Mouse (Mus musculus) v-Abl transformed pro-B cells (cell line): ENCODE results near the gene Otp.

Experiments
- in situ Hi-C, 2 experiments: fragments of 400-800 bp; cut with MboI; formaldehyde crosslinking; loops; one replicate each; pipeline ENCODE4 v1.15.1; 2025; ENCODE audit not compliant: unreplicated experiment in 2 of 2

Gene Otp

DNA sequence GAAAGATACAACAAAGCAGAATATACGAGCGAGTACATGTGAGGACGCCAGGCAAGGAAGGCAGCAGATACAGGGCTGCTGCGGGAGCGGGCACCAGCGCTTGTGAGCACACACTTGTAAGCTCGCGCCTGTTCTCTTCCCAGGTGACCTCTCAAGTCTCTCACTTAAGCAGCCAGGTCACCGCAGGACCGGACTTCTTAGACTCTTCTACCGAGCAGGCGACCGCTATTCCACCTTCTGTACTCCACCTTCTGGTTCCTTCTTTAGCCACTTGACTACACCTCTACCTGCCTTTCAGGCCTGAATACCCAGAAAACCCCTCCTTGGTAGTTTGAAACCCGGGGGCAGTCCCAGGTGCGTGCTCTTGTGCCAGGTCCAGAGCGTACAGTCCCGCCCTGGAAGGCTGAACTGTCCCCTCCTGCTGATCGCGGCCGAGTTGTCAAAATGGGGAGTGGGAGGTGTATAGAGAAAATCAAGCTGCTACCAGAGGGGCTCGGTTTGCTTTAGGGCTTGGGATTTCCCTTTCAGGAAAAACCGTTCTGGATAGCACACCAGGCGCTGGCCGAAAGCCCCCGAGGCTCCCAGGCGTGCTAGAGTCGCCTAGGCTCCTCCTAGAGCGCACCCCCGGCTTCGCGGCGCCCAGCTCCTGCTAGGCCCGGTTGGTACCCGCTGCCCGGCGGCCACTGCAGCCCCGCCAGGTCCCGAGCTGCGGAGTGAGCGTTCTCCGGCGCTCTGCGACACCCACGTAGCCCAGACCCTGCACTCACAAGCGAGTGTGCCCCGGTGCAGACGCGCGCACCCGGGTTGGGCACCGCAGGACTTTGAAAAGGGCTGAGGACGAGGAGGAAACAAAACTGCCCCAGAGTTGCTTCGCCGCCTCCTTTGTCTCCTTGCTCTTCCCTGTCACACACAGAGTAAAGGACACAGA is 2.0 kb upstream of the Otp start:
- in situ Hi-C loops, result no loop called here

DNA sequence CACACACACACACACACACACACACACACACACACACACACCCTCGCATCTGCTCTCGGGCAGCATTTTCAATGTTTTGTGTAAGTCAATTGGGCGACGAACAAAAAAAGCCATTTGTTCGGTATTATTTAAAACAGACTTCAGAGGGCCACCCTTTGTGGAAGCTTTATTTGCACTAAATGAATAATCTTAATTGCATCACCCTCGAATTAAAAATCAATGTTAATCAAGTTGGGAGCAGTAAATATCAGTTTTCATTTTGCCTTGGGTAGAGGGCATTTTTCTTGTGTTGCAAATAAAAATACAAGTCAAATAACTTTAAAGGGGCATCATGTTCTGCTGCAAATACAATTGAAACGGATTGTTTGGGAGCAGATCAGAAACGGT is 1.4 kb upstream of the Otp start:
- in situ Hi-C loops, result no loop called here

DNA sequence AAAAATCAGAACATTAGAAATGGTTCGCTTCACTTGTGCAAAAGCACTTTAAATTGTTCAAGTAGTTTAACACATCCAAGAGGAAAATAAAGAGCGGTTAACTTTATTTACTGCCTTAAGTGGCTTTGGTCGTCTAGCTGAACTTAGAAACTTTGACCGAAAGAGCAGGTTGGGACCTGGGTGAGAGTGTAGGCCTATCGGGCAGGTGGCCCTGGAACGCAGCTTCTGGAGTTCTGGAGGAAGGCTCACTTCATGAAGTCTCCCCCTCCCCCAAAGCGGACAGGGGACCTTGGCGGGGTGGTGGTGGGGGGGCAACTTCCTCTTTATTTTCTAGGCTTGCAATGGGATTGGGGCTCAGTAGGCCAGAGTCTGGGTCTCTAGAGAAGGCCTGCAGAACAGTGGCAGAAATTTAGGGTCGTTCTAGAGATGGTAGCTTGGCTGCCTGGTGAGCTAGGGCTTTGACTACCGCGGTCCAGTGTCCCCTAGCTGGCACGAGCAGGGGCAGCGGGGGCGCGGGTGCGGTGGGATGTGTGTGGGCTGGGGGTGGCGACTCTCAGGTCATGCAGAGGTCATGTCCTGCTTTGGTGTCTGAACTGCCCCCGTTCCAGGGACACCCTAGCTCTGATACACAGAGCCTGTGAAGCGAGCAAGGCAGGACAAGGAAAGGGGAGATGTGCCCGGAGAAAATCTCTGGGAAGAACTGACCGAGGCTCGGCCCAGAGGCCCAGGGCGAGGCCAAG is 576 bp upstream of the Otp start:
- in situ Hi-C loops, result no loop called here

DNA sequence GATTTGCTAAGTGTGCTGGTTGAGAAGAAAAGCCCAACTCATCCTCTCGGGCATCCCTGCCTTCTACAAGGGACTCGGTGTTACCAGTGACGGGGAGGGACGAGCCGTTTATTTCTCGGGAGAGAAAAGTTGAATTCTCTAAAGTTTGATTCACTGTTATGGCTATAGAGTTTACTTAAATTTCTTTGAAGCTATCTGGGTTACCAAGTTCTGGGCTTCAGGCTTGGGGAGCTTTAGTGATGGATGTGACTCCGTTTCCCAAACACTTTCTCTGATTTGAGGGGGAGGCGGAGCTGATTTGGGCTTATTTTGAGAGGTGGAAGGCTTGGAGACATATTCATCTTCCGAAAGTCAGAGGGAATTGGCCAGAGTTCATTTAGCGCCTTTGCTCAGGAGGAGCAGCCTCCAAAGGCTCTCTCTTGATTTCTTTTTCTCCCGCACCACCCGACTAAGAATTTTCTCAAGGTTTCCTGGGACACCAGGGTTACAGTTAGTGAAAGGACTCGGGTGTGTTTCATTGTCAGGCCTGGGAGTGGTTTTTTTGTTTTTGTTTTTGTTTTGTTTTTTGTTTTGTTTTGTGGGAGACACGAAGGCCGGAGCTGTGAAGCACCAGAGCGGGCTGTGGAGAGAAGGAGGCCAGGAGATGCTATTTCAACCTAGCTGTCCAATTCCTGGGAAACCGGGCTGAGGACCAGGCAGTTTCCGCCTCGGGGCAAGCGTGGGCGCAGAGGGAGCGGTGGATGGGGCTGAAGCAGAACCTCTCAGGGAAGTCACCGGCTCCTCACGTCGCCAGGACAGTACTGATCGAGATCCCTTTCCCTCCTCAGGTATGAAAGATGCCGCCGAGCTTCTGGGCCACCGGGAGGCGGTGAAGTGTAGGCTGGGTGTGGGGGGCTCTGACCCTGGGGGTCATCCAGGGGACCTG is 1.1 kb downstream of the Otp start:
- in situ Hi-C loops, result no loop called here

DNA sequence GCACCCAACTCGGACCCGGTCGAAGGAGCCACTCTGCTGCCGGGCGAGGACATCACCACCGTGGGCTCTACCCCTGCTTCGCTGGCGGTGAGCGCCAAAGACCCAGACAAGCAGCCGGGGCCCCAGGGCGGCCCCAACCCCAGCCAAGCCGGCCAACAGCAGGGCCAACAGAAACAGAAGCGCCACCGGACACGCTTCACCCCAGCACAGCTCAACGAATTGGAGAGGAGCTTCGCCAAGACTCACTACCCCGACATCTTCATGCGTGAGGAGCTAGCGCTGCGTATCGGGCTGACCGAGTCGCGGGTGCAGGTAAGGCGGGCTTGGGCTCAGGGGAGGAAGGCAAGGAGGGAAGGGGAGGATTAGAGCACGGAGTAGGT is 1.8 kb downstream of the Otp start:
- in situ Hi-C loops, result no loop called here

DNA sequence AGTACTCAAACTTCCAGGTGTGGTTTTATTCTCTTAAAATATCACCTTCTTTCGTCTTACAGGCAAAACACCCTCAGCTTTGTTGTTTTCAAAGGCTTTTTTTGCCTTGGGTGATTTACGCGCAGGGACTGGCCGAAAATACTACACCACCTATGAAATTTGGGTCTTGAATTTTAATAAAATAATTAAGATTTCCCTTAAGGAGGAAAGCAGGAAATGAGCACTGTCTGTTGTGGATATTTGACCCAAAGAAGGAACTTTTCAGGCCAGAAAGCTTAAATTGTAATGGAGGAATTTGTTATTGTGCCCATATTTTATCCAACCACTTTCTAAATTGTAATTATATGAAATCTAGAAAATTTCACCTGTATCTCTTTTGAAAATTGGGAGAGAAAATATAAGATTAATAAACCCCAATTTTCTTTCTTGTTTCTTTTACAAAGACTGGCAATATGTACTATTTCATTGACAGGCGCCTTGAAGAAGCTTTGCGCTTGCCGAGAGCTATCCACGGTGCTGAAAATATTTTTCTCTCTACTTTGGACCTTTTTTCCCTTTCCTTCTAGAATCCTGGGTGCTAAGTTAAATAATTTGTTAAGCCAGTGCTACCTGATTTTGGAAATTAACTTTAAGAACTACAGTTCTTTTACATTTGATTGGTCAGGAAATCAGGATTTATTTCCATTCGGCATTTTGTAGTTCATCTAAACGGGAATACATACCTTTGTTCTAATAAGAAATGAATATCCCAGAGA is 2.8 kb downstream of the Otp start:
- in situ Hi-C loops, result no loop called here

DNA sequence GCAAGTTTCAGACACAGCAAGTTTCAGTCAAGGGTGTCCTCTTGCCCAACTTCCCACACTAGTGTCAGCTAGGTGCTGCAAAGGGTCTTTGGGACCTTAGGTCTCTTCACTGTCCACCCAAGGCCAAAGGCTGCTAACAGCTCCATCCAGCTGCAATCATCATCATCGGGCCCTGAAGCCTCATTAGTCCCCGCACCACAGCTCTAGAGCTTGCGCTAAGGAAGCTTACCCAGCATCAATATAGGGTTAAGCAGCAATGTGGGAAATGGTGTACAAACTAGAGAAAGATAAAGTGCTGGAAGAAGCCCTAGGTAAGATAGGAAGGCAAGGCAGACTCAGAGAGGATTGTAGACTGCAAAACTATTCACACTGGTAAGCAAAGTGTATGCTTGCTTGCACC is 5.8 kb downstream of the Otp start:
- in situ Hi-C loops, result no loop called here

DNA sequence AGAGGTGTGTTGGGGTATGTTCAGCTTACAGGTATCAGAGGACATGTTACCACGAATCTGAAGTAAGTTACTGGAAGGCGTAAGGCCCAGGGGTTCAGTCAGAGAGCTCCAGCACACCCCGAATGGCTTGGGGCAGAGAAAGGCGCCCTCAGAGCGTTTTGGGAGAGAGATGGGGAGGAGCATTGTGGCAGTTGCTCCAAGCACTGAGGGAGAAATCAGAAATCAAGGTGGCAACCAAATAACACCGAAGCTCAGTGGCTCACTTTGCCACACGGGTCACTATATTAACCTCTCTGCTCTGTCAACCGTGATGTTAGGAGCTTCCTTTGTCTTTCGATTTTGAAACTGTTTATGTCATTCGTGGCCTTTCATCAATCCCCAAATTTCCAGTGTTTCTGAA is 6.8 kb downstream of the Otp start:
- in situ Hi-C loops, result no loop called here

DNA sequence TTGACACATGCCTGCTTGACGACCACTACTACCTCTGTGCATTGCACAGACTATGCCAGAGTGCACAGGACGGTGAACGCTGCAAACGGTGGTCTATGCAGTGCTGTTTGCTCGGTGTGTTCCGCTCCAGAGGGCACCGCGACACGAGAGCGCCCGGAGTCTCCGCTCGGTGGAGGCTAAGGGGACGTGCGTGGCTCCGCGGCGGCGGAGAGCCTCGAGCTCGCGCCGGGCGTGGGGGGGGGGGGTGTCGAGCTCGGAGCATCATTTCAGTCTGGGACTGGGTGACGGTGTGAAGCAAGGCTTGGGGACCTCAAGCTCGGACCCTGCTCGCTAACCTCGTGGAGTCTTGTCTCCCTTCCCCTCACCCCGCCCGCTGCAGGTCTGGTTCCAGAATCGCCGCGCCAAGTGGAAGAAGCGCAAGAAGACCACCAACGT is 7.3 kb downstream of the Otp start:
- in situ Hi-C loops, result no loop called here

DNA sequence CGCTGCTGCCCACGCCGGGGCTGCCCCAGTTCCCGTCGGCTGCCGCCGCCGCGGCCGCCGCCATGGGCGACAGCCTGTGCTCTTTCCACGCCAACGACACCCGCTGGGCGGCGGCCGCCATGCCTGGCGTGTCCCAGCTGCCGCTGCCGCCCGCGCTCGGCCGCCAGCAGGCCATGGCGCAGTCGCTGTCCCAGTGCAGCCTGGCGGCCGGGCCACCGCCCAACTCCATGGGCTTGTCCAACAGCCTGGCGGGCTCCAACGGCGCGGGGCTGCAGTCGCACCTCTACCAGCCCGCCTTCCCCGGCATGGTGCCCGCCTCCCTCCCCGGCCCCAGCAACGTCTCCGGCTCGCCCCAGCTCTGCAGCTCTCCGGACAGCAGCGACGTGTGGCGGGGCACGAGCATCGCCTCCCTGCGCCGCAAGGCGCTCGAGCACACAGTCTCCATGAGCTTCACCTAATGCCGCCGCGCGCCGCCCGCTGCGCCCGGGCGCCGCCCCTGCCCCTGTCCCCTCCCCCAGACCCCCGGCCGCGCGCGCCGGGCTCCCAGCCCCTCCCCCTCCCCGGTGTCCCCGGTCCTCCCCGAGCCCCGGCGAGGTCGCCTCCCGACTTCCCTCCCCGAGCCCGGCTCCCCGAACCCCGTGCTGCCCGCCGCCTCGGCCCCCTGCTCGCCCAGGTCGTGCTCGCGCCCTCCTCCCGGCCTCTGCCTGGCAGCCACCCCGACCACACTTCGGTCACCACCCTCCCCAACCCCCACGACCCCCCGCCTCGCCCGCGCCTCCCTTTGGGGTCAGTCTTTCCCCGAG is 8.0 kb downstream of the Otp start:
- in situ Hi-C loops, result no loop called here

DNA sequence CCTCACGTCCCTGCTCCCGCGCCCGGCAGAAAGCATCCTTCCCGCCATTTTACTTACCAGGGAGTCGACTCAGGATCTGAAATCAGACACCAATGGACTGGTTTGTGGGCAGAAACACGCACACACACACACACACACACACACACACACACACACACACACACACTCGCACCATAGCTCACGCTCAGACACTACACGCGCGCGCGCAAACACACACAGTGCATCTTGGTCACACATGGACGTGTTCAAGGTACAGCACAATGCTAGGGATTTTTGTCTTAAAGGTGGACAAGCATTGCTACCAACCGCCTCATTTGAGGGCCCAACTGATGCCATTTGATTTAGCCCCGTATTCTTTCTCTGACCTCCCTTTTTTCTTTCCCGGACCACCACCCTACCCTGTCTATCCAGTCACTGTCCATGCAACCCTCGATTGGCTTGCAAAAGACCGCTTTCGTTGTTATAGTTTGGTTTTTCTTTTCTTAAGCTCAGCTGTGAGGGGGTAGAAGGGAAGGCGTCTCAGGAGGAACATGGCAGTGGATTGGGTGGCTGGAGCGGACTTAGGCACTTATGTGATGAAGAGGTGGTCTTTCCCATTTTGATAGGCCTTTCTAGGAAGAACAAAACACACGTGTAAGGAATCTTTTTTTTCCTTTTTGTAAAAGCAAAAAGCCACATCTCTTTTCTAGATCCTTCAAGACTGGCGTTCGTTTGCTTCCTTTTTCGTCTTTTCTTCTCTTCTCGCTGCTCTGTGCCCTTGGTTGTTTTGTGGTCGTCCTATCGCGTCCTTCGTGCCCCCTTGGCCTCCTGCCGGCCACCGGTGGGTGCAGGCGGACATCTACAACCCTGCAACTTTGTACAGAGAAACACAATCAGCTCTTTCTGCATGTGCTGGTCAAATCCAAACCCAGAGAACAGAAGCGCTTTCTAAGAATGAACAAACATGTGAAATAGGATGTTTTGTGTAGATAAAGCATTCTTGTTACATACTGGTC is 8.9 kb downstream of the Otp start:
- in situ Hi-C loops, result no loop called here

DNA sequence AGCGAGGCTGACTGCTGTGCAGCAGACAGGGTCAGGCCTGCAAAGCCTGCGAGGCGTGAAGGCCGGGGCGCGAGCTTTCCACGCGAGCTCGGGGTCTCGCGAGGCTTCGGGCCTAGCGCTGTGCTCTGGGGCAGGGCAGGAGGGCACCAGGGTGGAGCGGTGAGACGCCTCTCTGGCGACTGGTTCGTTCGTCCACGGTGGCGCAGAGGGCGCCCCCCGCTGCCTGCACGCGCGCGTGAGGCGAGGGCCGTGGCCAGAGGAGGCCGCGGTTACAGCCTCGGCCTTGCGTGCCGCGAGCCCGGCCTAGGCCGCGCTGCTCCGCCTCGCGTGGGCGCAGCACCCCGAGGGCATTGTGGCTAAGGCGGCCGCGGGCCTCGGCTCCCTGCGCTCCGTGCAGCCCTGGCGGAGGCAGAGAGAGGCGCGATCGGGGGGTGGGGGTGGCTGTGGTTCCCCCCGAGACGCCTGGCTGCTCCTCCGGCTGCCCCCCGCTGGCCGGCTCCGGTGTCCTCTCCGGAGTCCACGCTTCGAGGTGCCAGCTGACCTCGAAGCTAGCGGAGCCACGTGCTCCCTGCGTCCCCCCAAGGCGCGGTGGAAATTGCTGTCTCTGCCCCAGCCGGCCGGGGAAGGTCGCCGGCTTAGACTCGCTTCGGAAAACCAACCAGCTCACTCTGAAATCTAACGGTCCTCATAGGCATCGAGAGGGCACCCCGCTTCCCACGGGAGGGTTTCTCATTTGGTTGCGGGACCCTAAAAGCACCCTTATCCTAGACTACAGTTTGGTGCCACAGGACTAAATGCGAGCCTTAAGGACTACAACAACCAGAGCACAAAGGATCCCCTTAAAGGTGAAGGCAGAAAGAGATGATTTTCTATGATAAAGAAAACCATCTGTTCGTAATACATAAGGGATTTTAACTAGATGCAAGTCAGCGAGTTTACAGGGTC is 10.2 kb downstream of the Otp start:
- in situ Hi-C loops, result no loop called here

DNA sequence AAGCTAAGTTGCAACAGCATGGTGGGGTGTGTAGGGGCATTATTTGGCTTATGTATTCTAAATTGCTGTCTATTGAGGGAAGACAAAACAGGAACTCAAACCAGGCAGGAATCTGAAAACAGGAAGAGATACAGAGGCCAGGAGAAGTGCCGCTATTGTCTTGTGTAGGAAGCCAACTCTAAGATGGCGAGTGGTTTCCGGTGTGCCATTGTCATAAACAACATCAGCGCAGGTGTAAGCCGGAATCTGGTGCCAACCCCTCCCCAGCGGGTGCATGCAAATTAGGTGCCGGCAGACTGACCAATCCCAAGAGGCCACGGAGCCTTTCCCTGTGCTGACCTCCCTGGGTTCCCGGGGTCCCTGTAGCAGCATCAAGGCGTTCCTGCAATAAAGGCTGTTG is 32.4 kb downstream of the Otp start:
- in situ Hi-C loops, result no loop called here

DNA sequence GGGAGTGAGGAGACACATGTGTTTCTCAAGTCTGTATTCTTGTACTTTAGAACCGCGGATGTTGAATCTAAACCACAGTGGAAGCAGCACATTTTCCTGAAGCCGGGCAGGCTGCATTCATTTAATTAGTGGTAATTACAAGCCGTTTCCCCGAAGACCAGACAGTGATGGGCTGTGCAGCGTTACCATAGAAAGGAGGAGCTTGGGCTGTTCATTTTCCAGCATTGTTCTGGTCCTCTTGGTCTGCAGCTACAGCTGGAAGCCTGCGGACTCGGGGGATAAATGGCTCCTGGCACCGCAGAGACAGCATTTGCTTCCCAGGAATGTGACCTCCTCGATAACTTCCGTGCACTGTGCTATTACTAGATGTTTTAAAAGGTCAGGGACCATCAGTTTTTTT is 37.6 kb downstream of the Otp start:
- in situ Hi-C loops, result no loop called here

DNA sequence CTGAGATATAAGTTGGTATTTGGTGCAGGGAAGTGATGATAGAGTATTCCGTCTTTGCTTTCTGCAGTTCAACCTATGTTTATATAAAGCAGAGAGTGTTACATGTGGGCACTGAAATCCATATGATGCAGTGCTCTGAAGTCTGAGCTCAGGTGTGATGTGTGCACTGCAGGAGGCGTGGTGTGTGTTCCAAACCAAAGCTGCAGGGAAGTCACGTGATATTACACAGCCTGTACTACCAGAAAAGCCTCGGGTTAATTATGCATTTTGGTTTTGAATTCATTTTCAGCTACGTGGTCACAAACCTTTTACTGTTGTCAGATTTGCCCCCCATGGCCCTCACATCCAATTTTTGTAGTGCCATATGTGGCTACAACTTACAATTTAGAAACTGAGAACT is 40.3 kb downstream of the Otp start:
- in situ Hi-C loops, result no loop called here

DNA sequence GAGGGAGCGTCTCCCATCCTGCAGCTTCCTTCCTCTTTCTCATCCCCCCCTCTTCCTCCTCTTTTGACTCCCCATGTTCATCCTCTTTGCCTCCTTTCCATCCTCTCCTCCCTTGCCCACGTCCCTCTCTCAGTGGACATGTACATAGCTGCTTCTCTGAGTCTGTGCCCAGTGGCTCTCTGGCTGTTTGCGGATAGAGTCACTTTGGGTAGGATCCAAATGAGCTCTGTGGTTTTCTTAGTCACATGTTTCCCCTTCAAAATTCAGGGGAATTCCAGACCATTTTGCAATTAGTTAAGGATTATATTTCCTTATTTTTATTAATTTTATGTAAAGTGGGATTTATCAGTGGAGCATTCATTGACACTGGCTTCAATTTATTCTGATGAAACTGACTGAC is 52.7 kb downstream of the Otp start:
- in situ Hi-C loops, result loop anchor here in 1 of 2 experiments (25.0 kb wide), 1 partner anchor 1141 kb away; no protein-coding TSS in a partner anchor
